Mouse (Mus musculus) spleen, adult 2 months (tissue): ENCODE measurements around the gene Fads2. TPM values are rescaled to one million over a fixed set of nuclear protein-coding genes. Genes with fewer than 3 reads are reported as not detected.

Source experiments
- DNase-seq, 2 experiments: peaks; one replicate each; pipeline versions ENCODE4 v3.0.0 to v3.0.0-alpha.2; 2012 to 2021; ENCODE audit warnings: low spot score in 2 of 2, low read depth in 1 of 2
- H3K27ac ChIP-seq: fragments of 200-500 bp; 2 replicates; pipeline ENCODE4 v1.5.1; 2012; ENCODE audit warnings: low read length, inconsistent platforms; ENCODE audit not compliant: insufficient read depth
- H3K27me3 ChIP-seq: fragments of 200-500 bp; 2 replicates; pipeline ENCODE4 v1.6.1; 2012; ENCODE audit warnings: mild to moderate bottlenecking, moderate library complexity, low read length, inconsistent platforms; ENCODE audit not compliant: control insufficient read depth, insufficient read depth
- H3K36me3 ChIP-seq: fragments of 200-500 bp; 2 replicates; pipeline ENCODE4 v1.6.1; 2012; ENCODE audit warnings: mild to moderate bottlenecking, low read length, inconsistent platforms; ENCODE audit not compliant: control insufficient read depth, insufficient read depth
- H3K4me1 ChIP-seq: fragments of 200-500 bp; 2 replicates; pipeline ENCODE4 v1.6.1; 2011; ENCODE audit warnings: inconsistent platforms; ENCODE audit not compliant: control insufficient read depth, insufficient read depth, insufficient read length
- H3K4me3 ChIP-seq: fragments of 200-500 bp; 2 replicates; pipeline ENCODE4 v1.5.1; 2011; ENCODE audit warnings: mild to moderate bottlenecking, inconsistent platforms; ENCODE audit not compliant: insufficient read depth, insufficient read length; ENCODE audit errors: extremely low read depth
- CTCF ChIP-seq: fragments of 200-500 bp; IDR thresholded peaks from 2 replicates; pipeline ENCODE4 v1.5.1; 2011; ENCODE audit warnings: mild to moderate bottlenecking, inconsistent platforms; ENCODE audit not compliant: insufficient read depth, insufficient read length, insufficient replicate concordance; ENCODE audit errors: extremely low read depth
- POLR2A ChIP-seq: fragments of 200-500 bp; IDR thresholded peaks from 2 replicates; pipeline ENCODE4 v1.6.1; 2011; ENCODE audit warnings: low read depth, low read length, inconsistent platforms
- WGBS: fragments of 180-500 bp; shearing (Covaris S2); methylation state at CpG from one replicate; pipeline ENCODE4 v1.1.7; 2018; 5-methylcytosine and 5-hydroxymethylcytosine counted together
- polyA plus RNA-seq: library from polyadenylated mRNA; depleted of rRNA; stranded (reverse); fragments of >200 nt; gene quantifications from 2 replicates; pipeline ENCODE4 v1.2.3, GENCODE M21; 2012

Fads2 gene
- polyA plus RNA-seq, 1 experiment, result 9.6 TPM

DNA sequence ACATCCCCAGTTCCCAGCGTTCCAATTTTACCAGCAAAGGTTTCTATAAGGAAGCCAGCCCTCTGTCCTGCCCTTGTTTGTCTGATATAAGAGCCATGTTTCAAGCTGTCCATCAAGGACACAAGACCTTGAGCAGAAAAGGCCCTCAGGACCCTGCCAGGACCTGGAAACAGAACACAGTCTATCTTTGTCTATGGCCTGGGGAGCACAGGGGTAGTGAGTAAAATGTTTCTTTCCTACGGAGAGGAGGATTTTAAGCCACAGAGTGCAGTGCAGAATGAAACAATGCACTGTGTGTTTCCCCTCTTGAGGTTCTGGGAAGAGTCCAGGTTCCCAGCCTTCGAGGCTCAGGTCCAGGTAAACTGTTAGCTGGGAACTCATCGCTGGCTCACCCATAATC is 14.6 kb downstream of the Fads2 start:
- Histone ChIP-seq H3K4me1 (no peaks in the 10 kb centered on the region), H3K36me3 (no peaks in the 10 kb centered on the region), H3K4me3 (no peak overlapping the region), H3K27ac (no peak overlapping the region), H3K27me3 (no peaks in the 10 kb centered on the region)
- DNase-seq, result no peak
- TF ChIP-seq POLR2A, result no peak
- TF ChIP-seq CTCF, result no peak
- WGBS, result 97% methylated on average over 4 of the region's 4 CpGs

DNA sequence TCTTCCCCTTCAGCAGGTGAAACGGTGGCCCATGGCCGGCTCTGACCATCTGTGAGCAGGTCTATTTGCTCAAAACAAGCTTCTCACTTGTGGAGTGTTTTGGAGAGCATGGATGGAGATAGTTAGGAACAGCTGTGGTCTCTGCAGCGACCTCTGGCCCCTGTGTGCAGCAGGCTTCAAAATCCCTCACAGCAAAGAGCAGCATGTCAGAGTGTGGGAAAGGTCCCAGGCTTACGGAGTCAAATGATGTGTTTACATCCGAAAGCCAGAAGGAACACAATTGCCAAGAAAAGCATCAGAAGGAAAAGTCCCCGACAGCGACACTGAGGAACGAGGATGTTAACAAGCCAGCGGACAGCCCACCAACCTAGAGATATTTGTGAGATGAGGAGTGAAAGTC is 16.1 kb downstream of the Fads2 start:
- WGBS, result 94% methylated on average over 9 of the region's 9 CpGs
- no peaks in the 10 kb centered on the region for H3K27me3 ChIP-seq

GRCm38 (mm10) chr19:10082105-10082504 is 19.4 kb downstream of the Fads2 start:
- Histone ChIP-seq H3K4me3 (no peak overlapping the region), H3K27me3 (no peaks in the 10 kb centered on the region), H3K4me1 (no peaks in the 10 kb centered on the region), H3K27ac (no peak overlapping the region), H3K36me3 (no peaks in the 10 kb centered on the region)
- no peak for DNase-seq
- TF ChIP-seq CTCF, result no peak
- TF ChIP-seq POLR2A, result no peak
- 81% methylated on average over 3 of the region's 3 CpGs for WGBS

More for the DNA sequence above, 16.1 kb downstream of the Fads2 start:
- TF ChIP-seq CTCF (no peak), POLR2A (no peak)
- no peak overlapping the region for H3K27ac ChIP-seq
- no peaks in the 10 kb centered on the region for H3K36me3 ChIP-seq
- H3K4me1 ChIP-seq, result no peaks in the 10 kb centered on the region
- H3K4me3 ChIP-seq, result no peak overlapping the region
- no peak for DNase-seq

GRCm38 (mm10) chr19:10080384-10080783 is 21.2 kb downstream of the Fads2 start:
- H3K36me3 ChIP-seq, result no peaks in the 10 kb centered on the region
- no peak for DNase-seq
- no peaks in the 10 kb centered on the region for H3K4me1 ChIP-seq
- H3K4me3 ChIP-seq, result no peak overlapping the region
- no peaks in the 10 kb centered on the region for H3K27me3 ChIP-seq
- WGBS, result 97% methylated on average over 7 of the region's 7 CpGs
- TF ChIP-seq CTCF (no peak), POLR2A (no peak)
- H3K27ac ChIP-seq, result no peak overlapping the region

- WGBS, result 92% methylated on average over 6 of the region's 6 CpGs
- no peaks in the 10 kb centered on the region for H3K36me3 ChIP-seq
- H3K4me3 ChIP-seq, result no peak overlapping the region
- no peaks in the 10 kb centered on the region for H3K27me3 ChIP-seq
- H3K4me1 ChIP-seq, result no peaks in the 10 kb centered on the region
- H3K27ac ChIP-seq, result no peak overlapping the region
- DNase-seq, result no peak
- TF ChIP-seq CTCF, result no peak
- no peak for TF ChIP-seq POLR2A
Measured at GRCm38 (mm10) chr19:10078392-10078791, 23.2 kb downstream of the Fads2 start.

DNA sequence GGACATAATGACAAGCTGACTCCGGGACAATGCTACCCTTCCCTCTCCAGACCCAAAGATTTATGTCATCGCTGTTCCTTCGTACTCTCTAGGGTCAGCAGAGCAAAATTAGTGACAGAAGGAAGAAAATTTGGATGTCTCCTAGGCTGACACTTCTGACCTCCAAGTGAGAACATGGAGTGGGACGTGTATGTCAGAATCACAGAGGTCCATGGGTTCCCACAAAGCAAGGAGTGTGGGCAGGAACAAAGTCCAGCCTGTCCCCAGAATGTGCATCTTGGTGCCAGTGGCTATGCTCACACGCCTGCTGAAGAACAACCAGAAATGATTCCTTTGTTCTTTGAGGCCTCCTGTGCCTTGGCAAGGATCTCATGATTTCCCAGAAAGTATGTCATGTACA is 28.4 kb downstream of the Fads2 start:
- Histone ChIP-seq H3K27me3 (no peaks in the 10 kb centered on the region), H3K4me3 (no peak overlapping the region), H3K36me3 (no peaks in the 10 kb centered on the region), H3K27ac (no peak overlapping the region), H3K4me1 (peaks cover 12% of the 10 kb centered on the region; the same call in 1 of the 2 replicates)
- WGBS, result 92% methylated on average over 5 of the region's 5 CpGs
- TF ChIP-seq POLR2A (no peak), CTCF (no peak)
- DNase-seq, result no peak

- H3K4me3 ChIP-seq, result no peak overlapping the region
- no peak for TF ChIP-seq POLR2A
- TF ChIP-seq CTCF, result no peak
- WGBS, result 42% methylated on average over 4 of the region's 4 CpGs
- no peak overlapping the region for H3K27ac ChIP-seq
- no peaks in the 10 kb centered on the region for H3K27me3 ChIP-seq
- no peak for DNase-seq
- peaks cover 12% of the 10 kb centered on the region; the same call in 1 of the 2 replicates for H3K4me1 ChIP-seq
- H3K36me3 ChIP-seq, result no peaks in the 10 kb centered on the region
Measured at GRCm38 (mm10) chr19:10071892-10072291, 29.7 kb downstream of the Fads2 start.

GRCm38 (mm10) chr19:10071166-10071565 is 30.4 kb downstream of the Fads2 start:
- WGBS, result 90% methylated on average over 5 of the region's 5 CpGs
- H3K4me3 ChIP-seq, result no peak overlapping the region
- no peaks in the 10 kb centered on the region for H3K27me3 ChIP-seq
- DNase-seq, result no peak
- TF ChIP-seq POLR2A (no peak), CTCF (no peak)
- H3K36me3 ChIP-seq, result no peaks in the 10 kb centered on the region
- H3K27ac ChIP-seq, result no peak overlapping the region
- peaks cover 12% of the 10 kb centered on the region; the same call in 1 of the 2 replicates for H3K4me1 ChIP-seq
